Mouse (Mus musculus): ENCODE results near the gene Snd1. TPM values are rescaled to one million over a fixed set of nuclear protein-coding genes. Genes with fewer than 3 reads are reported as not detected.

Snd1 gene
- polyA plus RNA-seq, 1 experiment from 2014 or later = 79.3 TPM

DNA sequence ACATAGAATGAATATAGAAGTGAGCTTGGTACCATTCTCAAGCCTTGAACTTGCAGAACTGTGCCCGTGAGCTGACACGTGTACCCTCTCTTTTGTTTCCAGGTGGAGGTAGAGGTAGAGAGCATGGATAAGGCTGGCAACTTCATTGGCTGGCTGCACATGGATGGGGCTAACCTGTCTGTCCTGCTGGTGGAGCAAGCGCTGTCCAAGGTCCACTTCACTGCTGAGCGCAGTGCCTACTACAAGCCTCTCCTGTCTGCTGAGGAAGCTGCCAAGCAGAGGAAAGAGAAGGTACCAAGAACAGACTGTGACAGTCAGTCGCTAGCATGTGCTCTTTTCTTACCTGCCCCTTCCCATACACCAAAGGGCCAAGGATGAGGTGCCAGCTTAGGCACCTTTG lies 399.8 kb downstream of the Snd1 start:
- WGBS = 82% methylated on average over 5 of the region's 5 CpGs
- ATAC-seq (replicated peaks; ENCODE audit: low FRiP score, low read depth) (no peak), DNase-seq (ENCODE audit: low spot score) (no peak)
- H3K4me3 ChIP-seq (replicated peaks; ENCODE audit: low read depth, low read length) = no peak overlapping the region
- no peak overlapping the region for H3K4me2 ChIP-seq (ENCODE audit: low read length)
- no peak for TF ChIP-seq CTCF (IDR thresholded peaks at IDR 0.05; ENCODE audit: low read depth)
- H3K27me3 ChIP-seq (ENCODE audit: insufficient read depth, low read length) = no peaks in the 10 kb centered on the region
- no peak overlapping the region for H3K27ac ChIP-seq
- 0 out of 2 replicates have a peak, but pooled peaks cover 3% of the 10 kb centered on the region for H3K36me3 ChIP-seq (ENCODE audit: insufficient read depth, low read length)
- no peaks in the 10 kb centered on the region for H3K9me3 ChIP-seq (replicated peaks; ENCODE audit: low read length)
- 0 out of 2 replicates have a peak, but pooled peaks cover 13% of the 10 kb centered on the region for H3K4me1 ChIP-seq (replicated peaks; ENCODE audit: insufficient read depth, low read length)
- no peak overlapping the region for H3K9ac ChIP-seq (ENCODE audit: low read depth, low read length)

DNA sequence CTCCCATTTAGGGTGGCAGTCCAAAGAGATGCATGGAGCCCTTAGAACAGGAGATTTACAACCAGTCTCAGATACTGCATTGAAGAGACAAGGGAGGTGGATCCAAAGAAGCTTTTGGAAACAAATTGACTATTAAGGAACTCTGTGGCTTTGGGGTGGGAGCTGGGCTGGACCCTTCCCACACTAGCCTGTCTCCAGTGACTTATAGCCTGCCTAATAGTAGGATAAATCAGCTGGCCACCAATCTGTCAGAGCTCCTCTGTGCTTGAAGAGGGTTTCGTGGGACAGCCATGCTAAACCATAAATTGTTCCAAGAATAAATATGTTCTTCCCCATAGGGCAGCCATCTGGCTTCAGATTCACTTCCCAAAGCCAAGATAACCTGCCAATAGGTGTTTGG lies 400.4 kb downstream of the Snd1 start:
- no peak for TF ChIP-seq CTCF (IDR thresholded peaks at IDR 0.05; ENCODE audit: low read depth)
- Histone ChIP-seq H3K27ac (no peak overlapping the region), H3K4me3 (replicated peaks; ENCODE audit: low read depth, low read length) (no peak overlapping the region), H3K4me2 (ENCODE audit: low read length) (no peak overlapping the region), H3K4me1 (replicated peaks; ENCODE audit: insufficient read depth, low read length) (0 out of 2 replicates have a peak, but pooled peaks cover 13% of the 10 kb centered on the region), H3K9me3 (replicated peaks; ENCODE audit: low read length) (no peaks in the 10 kb centered on the region), H3K9ac (ENCODE audit: low read depth, low read length) (no peak overlapping the region), H3K36me3 (ENCODE audit: insufficient read depth, low read length) (0 out of 2 replicates have a peak, but pooled peaks cover 3% of the 10 kb centered on the region), H3K27me3 (ENCODE audit: insufficient read depth, low read length) (no peaks in the 10 kb centered on the region)
- DNase-seq (ENCODE audit: low spot score) (no peak), ATAC-seq (replicated peaks; ENCODE audit: low FRiP score, low read depth) (no peak)
- 57% methylated on average over 1 of the region's 1 CpGs for WGBS

DNA sequence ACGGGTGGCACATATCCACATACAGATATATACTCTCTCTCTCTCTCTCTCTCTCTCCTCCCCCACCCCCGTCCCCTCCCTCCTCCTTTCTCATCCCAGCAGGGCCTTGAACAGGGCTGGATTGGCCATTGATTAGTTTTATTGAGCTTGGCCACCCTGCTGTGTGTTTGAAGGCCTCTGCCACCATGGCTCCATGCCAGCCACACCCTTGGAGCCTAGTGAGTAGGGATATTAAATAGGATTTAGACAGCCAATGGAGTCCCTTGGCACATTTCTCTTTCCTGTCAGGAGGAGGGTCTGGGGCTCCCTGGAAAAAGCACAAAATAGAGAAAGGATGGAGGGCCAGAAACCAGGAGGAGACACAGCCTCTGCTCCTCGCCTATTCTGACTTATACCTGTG lies 401.6 kb downstream of the Snd1 start:
- Histone ChIP-seq H3K27ac (no peak overlapping the region), H3K4me1 (replicated peaks; ENCODE audit: insufficient read depth, low read length) (0 out of 2 replicates have a peak, but pooled peaks cover 13% of the 10 kb centered on the region), H3K27me3 (ENCODE audit: insufficient read depth, low read length) (no peaks in the 10 kb centered on the region), H3K4me2 (ENCODE audit: low read length) (no peak overlapping the region), H3K9me3 (replicated peaks; ENCODE audit: low read length) (no peaks in the 10 kb centered on the region), H3K36me3 (ENCODE audit: insufficient read depth, low read length) (0 out of 2 replicates have a peak, but pooled peaks cover 3% of the 10 kb centered on the region), H3K9ac (ENCODE audit: low read depth, low read length) (no peak overlapping the region), H3K4me3 (replicated peaks; ENCODE audit: low read depth, low read length) (no peak overlapping the region)
- WGBS = 78% methylated on average over 3 of the region's 3 CpGs
- ATAC-seq (replicated peaks; ENCODE audit: low FRiP score, low read depth) = no peak
- no peak for DNase-seq (ENCODE audit: low spot score)
- TF ChIP-seq CTCF (IDR thresholded peaks at IDR 0.05; ENCODE audit: low read depth) = no peak

DNA sequence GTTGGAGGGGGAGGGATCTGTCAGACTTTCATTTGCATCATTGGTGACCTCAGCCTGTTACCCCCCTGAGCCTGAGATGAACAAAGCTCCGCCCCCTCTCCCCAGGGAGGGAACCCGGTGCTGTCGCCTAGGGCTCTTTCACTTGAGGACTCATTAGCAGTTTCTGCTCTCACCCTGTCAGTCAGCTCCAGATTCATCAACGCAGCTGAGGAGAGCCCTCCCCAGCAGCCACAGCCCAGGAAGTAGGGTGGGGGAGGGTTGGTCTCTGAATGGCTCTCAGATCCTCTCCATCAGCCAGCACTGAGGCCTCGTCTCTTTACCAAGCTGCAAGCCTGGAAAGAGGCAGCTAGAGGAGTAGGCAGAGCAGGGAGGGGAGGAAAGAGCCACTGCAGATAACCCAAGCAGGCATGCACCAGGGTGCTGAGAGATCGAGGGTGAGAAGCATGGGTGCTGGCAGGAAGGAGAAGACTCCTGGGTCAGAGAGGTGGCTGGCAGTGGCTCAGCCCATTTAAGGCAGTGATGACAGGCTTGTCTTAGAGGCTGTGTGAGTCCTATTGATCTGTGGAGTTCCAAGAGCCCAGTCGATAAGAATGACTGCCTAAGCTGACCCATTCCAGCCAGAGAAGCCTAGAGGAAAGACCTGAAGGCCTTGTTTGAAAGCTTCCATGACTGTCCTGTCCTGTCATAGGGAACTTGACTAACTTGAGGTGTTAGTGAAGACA lies 403.2 kb downstream of the Snd1 start:
- Histone ChIP-seq H3K27me3 (ENCODE audit: insufficient read depth, low read length) (no peaks in the 10 kb centered on the region), H3K27ac (no peak overlapping the region), H3K9me3 (replicated peaks; ENCODE audit: low read length) (no peaks in the 10 kb centered on the region), H3K4me2 (ENCODE audit: low read length) (no peak overlapping the region), H3K4me1 (replicated peaks; ENCODE audit: insufficient read depth, low read length) (0 out of 2 replicates have a peak, but pooled peaks cover 13% of the 10 kb centered on the region), H3K36me3 (ENCODE audit: insufficient read depth, low read length) (peaks cover 4% of the 10 kb centered on the region; the same call in 1 of the 2 replicates), H3K9ac (ENCODE audit: low read depth, low read length) (no peak overlapping the region), H3K4me3 (replicated peaks; ENCODE audit: low read depth, low read length) (no peak overlapping the region)
- ATAC-seq (replicated peaks; ENCODE audit: low FRiP score, low read depth) (no peak), DNase-seq (ENCODE audit: low spot score) (no peak)
- no peak for TF ChIP-seq CTCF (IDR thresholded peaks at IDR 0.05; ENCODE audit: low read depth)
- WGBS = 39% methylated on average over 7 of the region's 7 CpGs

DNA sequence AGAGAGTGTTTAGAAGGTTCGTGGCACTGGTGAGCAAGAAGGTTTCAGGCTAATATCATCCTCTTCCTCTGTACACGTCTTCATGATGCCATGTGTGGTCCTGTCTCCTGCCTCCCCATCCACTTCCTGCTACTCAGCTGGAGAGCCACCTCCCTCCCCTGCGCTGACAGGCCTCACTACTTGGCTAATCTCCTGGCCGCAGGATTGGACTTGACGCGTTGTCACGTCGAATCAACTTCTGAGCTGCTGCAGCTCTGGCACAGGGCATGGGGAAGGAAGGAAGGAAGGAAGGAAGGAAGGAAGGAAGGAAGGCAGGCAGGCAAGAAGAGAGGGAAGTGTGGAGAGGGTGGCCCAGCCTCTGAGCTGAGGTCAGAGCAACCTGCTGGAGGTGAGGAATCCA lies 404.4 kb downstream of the Snd1 start:
- ATAC-seq (replicated peaks; ENCODE audit: low FRiP score, low read depth) (no peak), DNase-seq (ENCODE audit: low spot score) (no peak)
- H3K36me3 ChIP-seq (ENCODE audit: insufficient read depth, low read length) = peaks cover 13% of the 10 kb centered on the region; the same call in 1 of the 2 replicates
- TF ChIP-seq CTCF (IDR thresholded peaks at IDR 0.05; ENCODE audit: low read depth) = no peak
- no peak overlapping the region for H3K9ac ChIP-seq (ENCODE audit: low read depth, low read length)
- H3K27ac ChIP-seq = no peak overlapping the region
- no peak overlapping the region for H3K4me2 ChIP-seq (ENCODE audit: low read length)
- no peak overlapping the region for H3K4me3 ChIP-seq (replicated peaks; ENCODE audit: low read depth, low read length)
- no peaks in the 10 kb centered on the region for H3K9me3 ChIP-seq (replicated peaks; ENCODE audit: low read length)
- no peaks in the 10 kb centered on the region for H3K27me3 ChIP-seq (ENCODE audit: insufficient read depth, low read length)
- H3K4me1 ChIP-seq (replicated peaks; ENCODE audit: insufficient read depth, low read length) = 0 out of 2 replicates have a peak, but pooled peaks cover 3% of the 10 kb centered on the region
- WGBS = 76% methylated on average over 8 of the region's 8 CpGs

DNA sequence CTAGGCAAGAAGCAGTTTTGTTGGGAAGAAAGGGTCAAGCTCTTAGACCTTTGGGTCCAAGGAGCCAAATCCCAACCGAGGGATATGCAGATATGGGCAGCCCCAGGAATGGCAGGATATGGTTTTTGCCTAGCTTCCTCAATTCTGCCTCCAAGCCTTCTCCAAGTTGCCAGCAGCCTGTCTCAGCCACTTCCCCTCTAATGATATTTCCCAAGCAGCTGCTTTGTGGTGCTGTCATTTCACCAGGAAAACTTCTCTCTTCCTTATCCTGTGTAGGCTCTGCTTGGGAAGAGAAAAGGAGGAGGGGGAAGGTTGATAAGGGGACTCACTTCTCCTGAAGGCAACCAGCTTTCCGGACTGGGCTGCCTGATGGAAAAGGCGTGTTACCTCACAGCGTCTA lies 406.0 kb downstream of the Snd1 start:
- Histone ChIP-seq H3K27ac (no peak overlapping the region), H3K4me2 (ENCODE audit: low read length) (no peak overlapping the region)

More for the DNA sequence above, 406.0 kb downstream of the Snd1 start:
- TF ChIP-seq CTCF (IDR thresholded peaks at IDR 0.05; ENCODE audit: low read depth) = no peak
- ATAC-seq (replicated peaks; ENCODE audit: low FRiP score, low read depth) = no peak
- peaks cover 25% of the 10 kb centered on the region for H3K36me3 ChIP-seq (ENCODE audit: insufficient read depth, low read length)
- WGBS = 66% methylated on average over 4 of the region's 4 CpGs
- H3K4me3 ChIP-seq (replicated peaks; ENCODE audit: low read depth, low read length) = no peak overlapping the region
- 0 out of 2 replicates have a peak, but pooled peaks cover 3% of the 10 kb centered on the region for H3K4me1 ChIP-seq (replicated peaks; ENCODE audit: insufficient read depth, low read length)
- DNase-seq (ENCODE audit: low spot score) = no peak
- no peak overlapping the region for H3K9ac ChIP-seq (ENCODE audit: low read depth, low read length)
- no peaks in the 10 kb centered on the region for H3K9me3 ChIP-seq (replicated peaks; ENCODE audit: low read length)
- no peaks in the 10 kb centered on the region for H3K27me3 ChIP-seq (ENCODE audit: insufficient read depth, low read length)

Data from kidney, postnatal 0 days (tissue).